In the genomic region with DNA sequence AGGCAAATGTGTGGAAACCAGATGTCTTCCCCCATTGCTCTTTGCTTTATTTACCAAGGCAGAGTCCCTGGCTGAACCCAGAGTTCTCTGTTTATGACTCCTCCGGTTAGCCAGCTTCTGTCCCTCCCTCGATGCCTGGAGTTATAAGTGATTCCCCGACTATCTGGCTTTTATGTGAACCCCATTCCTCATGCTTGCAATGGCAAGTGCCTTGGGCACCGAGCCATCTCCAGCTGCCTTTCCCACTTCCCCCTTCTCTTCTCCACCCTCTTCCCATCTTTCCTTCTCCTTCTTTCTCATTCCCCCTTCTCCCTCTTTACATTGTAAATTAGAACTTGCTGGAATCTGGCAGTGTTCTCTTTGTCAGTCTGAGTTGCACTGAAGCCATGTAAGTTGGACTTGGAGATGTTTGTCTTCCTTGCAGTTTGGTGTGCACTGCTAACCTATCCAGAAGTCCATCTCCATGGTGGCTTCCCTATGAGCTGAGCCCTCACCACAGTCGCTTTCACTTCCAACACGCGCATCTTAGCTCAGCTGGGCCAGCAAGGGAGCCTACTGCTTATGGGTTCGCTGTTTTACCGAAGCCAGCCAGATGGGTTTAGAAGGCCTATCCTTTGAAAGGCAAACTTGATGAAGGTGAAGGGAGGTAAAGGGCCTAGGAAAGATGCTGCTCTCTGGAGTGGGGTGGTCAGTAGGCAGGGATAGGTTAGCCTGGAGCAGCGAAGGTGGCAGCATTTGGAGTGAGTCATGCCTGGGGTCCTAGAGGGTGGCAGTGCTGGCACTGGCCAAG, we compare ENCODE assay signal across 12 mouse cellular contexts. TPM values are rescaled to one million over a fixed set of nuclear protein-coding genes. Genes with fewer than 3 reads are reported as not detected.
DNase-seq lines count a peak whose midpoint lies in the region; ATAC-seq lines count a peak whose summit lies in the region.
"Had no signal": no experiment of that assay in that cellular context is flagged by ENCODE, and none has a peak within 500 bp of the region (broad histone marks: within the 10 kb centered on the region; RNA-seq: fewer than 3 reads in every experiment).

No protein-coding gene starts in this region.

- no peak overlapping the region for H3K4me3 ChIP-seq in heart, embryonic 16.5 days (ENCODE audit: low read length)
- H3K4me3 ChIP-seq in macrophage (ENCODE audit: inconsistent target): no peak overlapping the region
- H3K4me3 ChIP-seq: forebrain, embryonic 10.5 days; intestine, embryonic 15.5 days; neural tube, embryonic 12.5 days had no signal

- no peaks in the 10 kb centered on the region for H3K27me3 ChIP-seq in heart, embryonic 16.5 days (ENCODE audit: control insufficient read depth, insufficient read depth, low read length)
- H3K27me3 ChIP-seq: intestine, embryonic 15.5 days; neural tube, embryonic 12.5 days had no signal

- no peak for DNase-seq in heart, postnatal 14 days
- peak; percentile 53 for DNase-seq in NIH3T3 (ENCODE audit: low read depth)
- DNase-seq in left cerebral cortex, postnatal 4 days: no peak
- DNase-seq in left cerebral cortex, postnatal 14 days (ENCODE audit: low spot score in 2 of 2): no peak
- DNase-seq: thymus, postnatal 25 days had no signal

- no peaks in the 10 kb centered on the region for H3K9me3 ChIP-seq in heart, embryonic 16.5 days (replicated peaks; ENCODE audit: control insufficient read depth, low read length)
- H3K9me3 ChIP-seq: forebrain, embryonic 10.5 days; intestine, embryonic 15.5 days; neural tube, embryonic 12.5 days had no signal

- no peak overlapping the region for H3K9ac ChIP-seq in heart, embryonic 16.5 days (ENCODE audit: low read length)
- H3K9ac ChIP-seq: intestine, embryonic 15.5 days; neural tube, embryonic 12.5 days had no signal

- H3K4me1 ChIP-seq in heart, embryonic 16.5 days (ENCODE audit: control insufficient read depth, insufficient read depth, low read length): no peaks in the 10 kb centered on the region

- no peak for ATAC-seq in heart, embryonic 16.5 days (replicated peaks; ENCODE audit: extremely low read depth, insufficient read depth, low FRiP score)
- peak; percentile 76 for ATAC-seq in granulocyte monocyte progenitor cell, adult 5-6 weeks (replicated peaks; ENCODE audit: poor library complexity, severe bottlenecking)
- ATAC-seq in cerebellum, adult (ENCODE audit: insufficient number of reproducible peaks, low FRiP score, low TSS enrichment): no peak
- ATAC-seq: intestine, embryonic 15.5 days had no signal

- peaks cover 4% of the 10 kb centered on the region for H3K36me3 ChIP-seq in heart, embryonic 16.5 days (ENCODE audit: control insufficient read depth, insufficient read depth)
- peaks cover 15% of the 10 kb centered on the region; the same call in 1 of the 2 replicates for H3K36me3 ChIP-seq in macrophage (ENCODE audit: inconsistent target)

- H3K27ac ChIP-seq in heart, embryonic 16.5 days (ENCODE audit: low read length): 0 out of 2 replicates have a peak overlapping the region, but pooled peaks have one; percentile 12
- 0 out of 2 replicates have a peak overlapping the region, but pooled peaks have one; percentile 10 for H3K27ac ChIP-seq in macrophage
- H3K27ac ChIP-seq: forebrain, embryonic 10.5 days; intestine, embryonic 15.5 days; neural tube, embryonic 12.5 days had no signal

- intact Hi-C loops in heart, postnatal 14 days (cut with DNase I): no loop called here
- intact Hi-C loops in left cerebral cortex, postnatal 4 days (cut with DNase I): no loop called here
- intact Hi-C loops in left cerebral cortex, postnatal 14 days (cut with DNase I): no loop called here

- peaks cover 70% of the 10 kb centered on the region for H3K79me2 ChIP-seq in macrophage (ENCODE audit: inconsistent target)

- H3K4me2 ChIP-seq in heart, embryonic 16.5 days (ENCODE audit: low read depth, low read length): no peak overlapping the region
- H3K4me2 ChIP-seq: intestine, embryonic 15.5 days; neural tube, embryonic 12.5 days had no signal

- 78% methylated on average over 10 of the region's 10 CpGs for WGBS in heart, embryonic 16.5 days
- WGBS in macrophage (ENCODE audit: missing documents): 66% methylated on average over 10 of the region's 10 CpGs

RNA-seq across cellular contexts. Expression of gene Rnf145, which starts 19.9 kb away (rescaled TPM):
- 50.5 and 53.5 TPM in 2 replicates for polyA plus RNA-seq in heart, embryonic 16.5 days (2015; fragmentation: Nextera tagmentation; extraction: Ambion mirVana)
- total RNA-seq in heart, postnatal 14 days (2021): 10 to 100 TPM; 21.8 to 28.8 TPM
- total RNA-seq in granulocyte monocyte progenitor cell, adult 5-6 weeks (2014; fragmentation: Nextera tagmentation): 18.9 and 20.7 TPM in 2 replicates
- total RNA-seq in granulocyte monocyte progenitor cell, adult 5-6 weeks (2017): 18.2 and 22.2 TPM in 2 replicates
- 100 to 1,000 TPM in 20 of 26 experiments, 10 to 100 TPM in 6; 32.3 to 381 (median 203) TPM for total RNA-seq in macrophage (2018; cell fraction: chromatin; rRNA removed)
- 10 to 100 TPM; 19.5 to 61.0 (median 32.2) TPM for total RNA-seq in macrophage (2018; cell fraction: cytosol; rRNA removed)
- 100 to 1,000 TPM in 16 of 26 experiments, 10 to 100 TPM in 10; 53.3 to 338 (median 138) TPM for total RNA-seq in macrophage (2018; cell fraction: nucleus; rRNA removed)
- 22.5 to 32.8 TPM (median 26.5 TPM) in 3 replicates for polyA plus RNA-seq in macrophage (2018)
- 100 to 1,000 TPM in 1 of 2 experiments, 10 to 100 TPM in 1; 93.0 to 107 TPM for total RNA-seq in left cerebral cortex, postnatal 4 days (2021)
- 100 to 1,000 TPM; 106 to 109 TPM for total RNA-seq in left cerebral cortex, postnatal 14 days (2021)
